Mouse (Mus musculus): ENCODE data around the gene Tesc. TPM values are rescaled to one million over a fixed set of nuclear protein-coding genes. Genes with fewer than 3 reads are reported as not detected.

The Tesc gene
- polyA plus RNA-seq, 1 experiment from 2014 or later = 2.1 TPM

DNA sequence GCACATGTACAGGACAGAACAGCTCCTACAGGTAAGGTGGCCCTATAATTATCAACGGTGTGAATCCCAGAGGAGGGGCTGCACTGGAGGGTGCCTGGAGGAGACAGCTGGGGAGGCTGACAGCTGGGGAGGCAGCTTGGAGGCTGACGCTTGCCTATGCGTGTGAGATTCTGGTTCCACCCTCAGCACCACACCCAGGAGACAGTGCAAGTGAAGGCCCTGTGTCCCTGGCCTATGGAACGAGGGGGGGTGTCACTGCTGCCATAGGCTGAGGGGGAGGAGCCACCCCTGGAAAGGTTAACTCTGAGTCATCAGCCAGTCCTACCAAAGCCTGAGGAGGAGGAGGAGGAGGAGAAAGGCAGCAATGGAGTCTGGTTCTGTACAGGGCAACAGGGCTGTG lies 40.0 kb downstream of the Tesc start:
- H3K9me3 ChIP-seq = no peaks in the 10 kb centered on the region
- ATAC-seq (ENCODE audit: low read depth) = no peak
- no peak overlapping the region for H3K4me3 ChIP-seq
- no peaks in the 10 kb centered on the region for H3K27me3 ChIP-seq
- no peak overlapping the region for H3K27ac ChIP-seq (replicated peaks)
- peaks cover 50% of the 10 kb centered on the region for H3K36me3 ChIP-seq
- 77% methylated on average over 4 of the region's 4 CpGs for WGBS
- no peak overlapping the region for H3K4me2 ChIP-seq
- H3K4me1 ChIP-seq (replicated peaks) = peaks cover 45% of the 10 kb centered on the region
- H3K9ac ChIP-seq = no peak overlapping the region

DNA sequence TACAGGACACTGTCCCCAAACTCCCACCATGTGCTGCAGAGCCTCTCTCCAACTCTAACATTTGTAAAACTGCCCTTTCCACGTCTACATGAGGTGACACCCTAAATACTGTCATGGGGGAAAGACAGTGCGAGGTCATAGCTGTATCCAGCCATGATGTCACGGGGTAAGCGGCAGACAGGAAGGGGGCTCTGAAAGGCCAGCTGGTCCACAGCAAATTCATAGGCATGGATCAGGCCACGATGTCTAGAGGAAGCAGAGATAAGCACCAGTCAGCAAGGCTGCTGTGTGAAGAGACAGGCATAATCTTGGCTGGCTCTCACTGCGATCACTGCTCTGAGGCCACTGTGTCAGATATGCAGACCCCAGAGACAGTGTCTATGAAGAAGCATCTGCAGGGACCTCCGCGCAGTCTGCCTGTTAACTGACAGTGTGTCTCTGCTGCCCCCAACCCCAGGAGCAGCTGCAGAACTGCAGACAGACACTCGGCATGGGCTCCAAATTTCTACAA lies 40.5 kb downstream of the Tesc start:
- Histone ChIP-seq H3K27me3 (no peaks in the 10 kb centered on the region), H3K9ac (no peak overlapping the region; the same call in 1 of the 2 replicates), H3K9me3 (no peaks in the 10 kb centered on the region), H3K36me3 (peaks cover 50% of the 10 kb centered on the region), H3K27ac (replicated peaks) (no peak overlapping the region), H3K4me3 (no peak overlapping the region), H3K4me2 (no peak overlapping the region), H3K4me1 (replicated peaks) (peaks cover 48% of the 10 kb centered on the region)
- ATAC-seq (ENCODE audit: low read depth) = no peak
- 93% methylated on average over 9 of the region's 9 CpGs for WGBS

DNA sequence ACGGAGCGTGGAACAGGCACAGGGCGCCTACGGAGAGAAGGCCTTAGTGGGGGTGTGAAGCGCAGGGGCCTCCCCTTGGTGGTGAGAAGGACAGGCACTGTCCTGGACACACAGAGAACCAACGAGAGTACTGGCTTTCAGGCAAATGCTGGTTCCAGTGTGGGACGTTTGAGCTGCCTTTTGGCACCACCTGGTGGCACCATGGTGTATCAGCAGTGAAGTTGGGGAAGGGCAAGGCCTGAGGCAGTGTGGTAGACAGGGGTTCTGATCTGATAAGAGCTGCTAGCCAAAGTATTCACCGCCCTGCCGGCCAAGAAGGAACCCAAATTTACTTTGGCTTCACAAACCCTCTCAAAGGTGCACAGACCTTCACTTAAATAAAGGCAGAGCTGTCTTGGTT lies 41.8 kb downstream of the Tesc start:
- no peak overlapping the region for H3K27ac ChIP-seq (replicated peaks)
- H3K4me3 ChIP-seq = no peak overlapping the region
- H3K9me3 ChIP-seq = no peaks in the 10 kb centered on the region
- H3K4me2 ChIP-seq = no peak overlapping the region
- no peaks in the 10 kb centered on the region for H3K27me3 ChIP-seq
- H3K9ac ChIP-seq = no peak overlapping the region
- peak; percentile 59; the same call in 1 of the 2 replicates for ATAC-seq (ENCODE audit: low read depth)
- H3K4me1 ChIP-seq (replicated peaks) = peaks cover 45% of the 10 kb centered on the region
- peaks cover 50% of the 10 kb centered on the region for H3K36me3 ChIP-seq
- 53% methylated on average over 9 of the region's 9 CpGs for WGBS

DNA sequence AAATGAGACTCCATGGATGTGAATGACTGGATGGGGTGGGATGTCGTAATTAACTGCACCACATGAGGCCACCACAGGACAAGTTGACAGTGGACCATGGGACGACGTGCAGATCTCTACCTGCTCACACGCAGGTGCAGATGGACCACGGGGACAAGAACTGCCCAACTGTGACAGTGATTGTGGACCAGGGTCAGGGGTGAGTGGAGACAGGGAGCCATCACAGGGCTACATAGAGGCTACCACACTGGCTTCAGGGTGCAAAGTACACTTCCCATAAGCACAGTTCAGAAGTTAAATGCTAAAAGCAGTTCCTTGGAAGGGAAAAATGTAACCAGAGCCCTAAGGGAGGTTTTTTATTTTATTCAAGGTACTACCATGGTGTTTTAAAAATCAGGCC lies 44.2 kb downstream of the Tesc start:
- ATAC-seq (ENCODE audit: low read depth) = no peak

DNA sequence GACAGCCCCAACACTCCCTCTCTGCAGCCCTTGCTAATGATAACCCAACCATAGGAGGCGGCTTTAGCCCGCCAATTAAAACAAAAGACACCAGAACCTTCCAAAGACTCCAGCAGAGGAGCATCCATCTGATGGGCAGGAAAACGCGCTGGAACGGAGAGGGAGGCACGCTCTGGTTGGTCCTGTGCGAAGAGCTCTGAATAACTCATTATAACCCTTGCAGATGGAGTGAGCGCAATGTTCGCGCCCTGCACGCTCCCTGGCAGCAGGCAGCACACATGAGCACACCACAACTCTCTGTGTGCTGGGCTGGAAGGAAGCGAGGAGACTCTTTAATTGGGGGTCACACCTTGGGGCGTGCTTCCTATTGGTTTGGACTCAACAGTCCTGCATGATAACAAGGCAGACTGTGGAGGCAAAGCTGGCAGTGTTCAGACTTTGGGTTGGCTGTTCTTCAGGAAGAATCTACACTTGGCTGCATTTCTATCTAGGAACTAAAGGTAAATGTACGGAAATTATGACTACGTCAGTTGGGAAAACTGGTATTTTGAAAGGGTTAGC lies 45.8 kb downstream of the Tesc start:
- no peak overlapping the region for H3K4me3 ChIP-seq
- no peak overlapping the region for H3K9ac ChIP-seq
- H3K27me3 ChIP-seq = no peaks in the 10 kb centered on the region
- no peaks in the 10 kb centered on the region for H3K9me3 ChIP-seq
- peaks cover 47% of the 10 kb centered on the region for H3K36me3 ChIP-seq
- 68% methylated on average over 15 of the region's 15 CpGs for WGBS
- no peak overlapping the region for H3K4me2 ChIP-seq
- 0 out of 2 replicates have a peak overlapping the region, but pooled peaks have one; percentile 3 for H3K27ac ChIP-seq (replicated peaks)
- no peak for ATAC-seq (ENCODE audit: low read depth)
- H3K4me1 ChIP-seq (replicated peaks) = peaks cover 44% of the 10 kb centered on the region

More for the DNA sequence above, 44.2 kb downstream of the Tesc start:
- H3K4me1 ChIP-seq (replicated peaks) = peaks cover 31% of the 10 kb centered on the region
- 75% methylated on average over 5 of the region's 5 CpGs for WGBS
- H3K9me3 ChIP-seq = no peaks in the 10 kb centered on the region
- H3K9ac ChIP-seq = no peak overlapping the region
- no peak overlapping the region for H3K4me2 ChIP-seq
- H3K27me3 ChIP-seq = no peaks in the 10 kb centered on the region
- H3K4me3 ChIP-seq = no peak overlapping the region
- no peak overlapping the region for H3K27ac ChIP-seq (replicated peaks)
- H3K36me3 ChIP-seq = peaks cover 58% of the 10 kb centered on the region

DNA sequence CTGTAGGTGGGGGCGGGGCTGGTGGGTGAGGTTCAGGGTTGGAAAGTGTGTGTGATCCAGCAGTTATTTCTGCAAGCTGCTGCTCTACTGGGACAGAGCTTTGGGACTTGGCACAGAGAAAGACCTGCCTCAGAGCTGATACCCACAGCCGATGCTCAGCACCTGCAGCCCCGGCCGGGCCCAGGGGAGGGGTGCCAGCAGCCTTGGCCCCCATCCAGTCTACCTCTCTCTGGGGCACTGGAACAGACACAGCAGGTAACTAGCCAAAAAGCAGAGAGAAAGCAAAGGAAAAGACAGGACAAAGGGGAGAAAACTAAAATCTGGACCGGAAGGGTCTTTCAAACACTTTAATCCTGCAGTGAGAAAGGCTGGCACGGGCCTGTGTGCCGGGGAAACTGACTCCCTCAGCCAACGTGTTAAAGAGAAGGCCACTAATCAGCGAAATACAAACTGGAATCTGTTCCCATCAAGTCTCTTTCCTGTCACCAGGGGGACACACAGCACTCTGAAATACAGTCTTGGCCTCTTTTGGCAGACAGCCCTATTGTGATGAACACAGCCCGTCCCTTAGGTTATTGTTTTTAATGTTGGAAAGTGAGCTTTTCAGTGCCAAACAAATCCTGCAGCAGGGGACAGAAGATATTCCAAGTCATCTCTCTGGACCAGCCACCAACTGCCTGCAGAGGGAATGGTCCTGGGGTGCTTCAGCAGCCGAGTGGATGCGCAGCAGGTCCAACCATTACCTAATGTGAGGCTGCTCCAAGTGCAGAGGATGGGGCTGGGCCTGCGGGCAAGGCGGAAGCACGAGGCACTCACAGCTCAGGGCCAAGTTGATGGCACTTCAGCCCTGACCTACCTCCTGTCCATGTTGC lies 49.4 kb downstream of the Tesc start:
- ATAC-seq (ENCODE audit: low read depth) = peak; percentile 22; the same call in 1 of the 2 replicates
- H3K27ac ChIP-seq (replicated peaks) = peak overlapping the region; percentile 59
- H3K27me3 ChIP-seq = no peaks in the 10 kb centered on the region
- H3K4me2 ChIP-seq = no peak overlapping the region
- H3K9me3 ChIP-seq = no peaks in the 10 kb centered on the region
- no peak overlapping the region; the same call in 1 of the 2 replicates for H3K9ac ChIP-seq
- no peak overlapping the region for H3K4me3 ChIP-seq
- H3K4me1 ChIP-seq (replicated peaks) = peaks cover 75% of the 10 kb centered on the region
- peaks cover 24% of the 10 kb centered on the region for H3K36me3 ChIP-seq
- WGBS = 69% methylated on average over 15 of the region's 15 CpGs

DNA sequence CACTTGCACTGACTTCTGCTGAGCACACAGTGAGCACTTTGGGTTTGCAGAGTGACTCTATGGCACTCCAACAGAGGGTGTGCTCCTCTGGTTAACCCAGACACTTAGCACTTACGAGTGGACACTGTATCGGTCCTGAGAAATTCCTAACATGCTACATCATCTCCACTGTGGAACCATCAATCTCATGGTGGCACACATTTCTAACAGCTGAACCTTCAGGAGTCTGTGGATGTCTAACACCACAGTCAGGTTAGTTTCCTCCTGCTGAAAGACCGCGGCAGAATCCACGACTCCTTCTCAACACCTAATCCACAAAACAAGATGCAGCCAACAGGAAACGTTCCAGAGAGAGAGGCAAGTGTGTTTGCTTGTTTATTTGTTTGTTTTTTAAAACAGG lies 51.0 kb downstream of the Tesc start:
- WGBS = 86% methylated on average over 6 of the region's 6 CpGs
- H3K4me3 ChIP-seq = no peak overlapping the region
- peaks cover 83% of the 10 kb centered on the region for H3K4me1 ChIP-seq (replicated peaks)
- H3K27ac ChIP-seq (replicated peaks) = peak overlapping the region; percentile 82; the same call in 1 of the 2 replicates
- no peak overlapping the region for H3K4me2 ChIP-seq
- H3K9ac ChIP-seq = peak overlapping the region; percentile 14; the same call in 1 of the 2 replicates
- H3K36me3 ChIP-seq = peaks cover 24% of the 10 kb centered on the region
- no peak for ATAC-seq (ENCODE audit: low read depth)
- no peaks in the 10 kb centered on the region for H3K27me3 ChIP-seq
- H3K9me3 ChIP-seq = no peaks in the 10 kb centered on the region

DNA sequence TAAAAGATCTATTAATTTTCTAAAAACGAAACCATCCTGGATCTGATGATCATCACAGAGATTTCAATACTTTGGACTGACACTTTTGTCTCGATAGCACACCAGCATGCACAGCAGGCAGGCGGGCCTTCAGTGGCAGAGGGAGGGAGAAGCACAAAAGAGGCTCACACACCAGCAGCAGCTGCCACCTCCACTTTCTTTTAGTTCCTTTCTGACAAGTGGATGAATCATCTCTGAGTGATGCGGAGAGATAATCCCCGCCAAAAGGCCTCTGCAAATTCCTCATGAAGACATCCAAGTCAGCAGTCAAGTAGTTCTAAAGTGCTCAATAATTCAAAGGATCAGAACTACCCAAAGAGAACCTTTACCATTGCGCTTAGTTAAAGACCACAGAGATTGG lies 51.8 kb downstream of the Tesc start:
- WGBS = 43% methylated on average over 6 of the region's 6 CpGs
- Histone ChIP-seq H3K9ac (peak overlapping the region; percentile 14; the same call in 1 of the 2 replicates), H3K4me3 (no peak overlapping the region), H3K4me1 (replicated peaks) (peaks cover 85% of the 10 kb centered on the region), H3K27ac (replicated peaks) (peak overlapping the region; percentile 82), H3K9me3 (no peaks in the 10 kb centered on the region), H3K36me3 (peaks cover 24% of the 10 kb centered on the region), H3K27me3 (no peaks in the 10 kb centered on the region), H3K4me2 (no peak overlapping the region; the same call in 1 of the 2 replicates)
- no peak for ATAC-seq (ENCODE audit: low read depth)

DNA sequence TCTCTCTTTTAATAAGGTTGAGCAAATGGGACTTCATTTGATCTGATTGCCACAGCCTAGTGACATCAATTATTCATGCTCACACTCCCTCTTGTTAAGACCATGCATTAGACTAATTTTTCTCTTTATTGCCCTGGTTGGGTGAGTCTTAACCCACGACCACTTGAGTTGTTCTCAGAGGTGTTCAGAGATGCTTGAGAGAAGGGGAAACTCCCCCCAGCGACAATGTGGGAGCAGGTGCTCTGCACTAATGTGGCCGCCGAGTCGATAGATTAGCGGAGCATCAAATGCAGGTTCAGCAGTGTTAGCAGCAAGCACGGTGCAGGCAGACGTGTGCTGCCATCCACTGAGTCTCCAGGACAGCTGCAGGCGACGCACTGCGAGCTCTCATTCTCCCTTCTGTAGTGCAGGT lies 52.3 kb downstream of the Tesc start:
- Histone ChIP-seq H3K27ac (replicated peaks) (peak overlapping the region; percentile 82), H3K27me3 (no peaks in the 10 kb centered on the region), H3K4me3 (no peak overlapping the region), H3K36me3 (peaks cover 22% of the 10 kb centered on the region), H3K4me1 (replicated peaks) (peaks cover 90% of the 10 kb centered on the region), H3K4me2 (no peak overlapping the region), H3K9ac (no peak overlapping the region), H3K9me3 (no peaks in the 10 kb centered on the region)
- ATAC-seq (ENCODE audit: low read depth) = peak; percentile 67
- 29% methylated on average over 11 of the region's 11 CpGs for WGBS

DNA sequence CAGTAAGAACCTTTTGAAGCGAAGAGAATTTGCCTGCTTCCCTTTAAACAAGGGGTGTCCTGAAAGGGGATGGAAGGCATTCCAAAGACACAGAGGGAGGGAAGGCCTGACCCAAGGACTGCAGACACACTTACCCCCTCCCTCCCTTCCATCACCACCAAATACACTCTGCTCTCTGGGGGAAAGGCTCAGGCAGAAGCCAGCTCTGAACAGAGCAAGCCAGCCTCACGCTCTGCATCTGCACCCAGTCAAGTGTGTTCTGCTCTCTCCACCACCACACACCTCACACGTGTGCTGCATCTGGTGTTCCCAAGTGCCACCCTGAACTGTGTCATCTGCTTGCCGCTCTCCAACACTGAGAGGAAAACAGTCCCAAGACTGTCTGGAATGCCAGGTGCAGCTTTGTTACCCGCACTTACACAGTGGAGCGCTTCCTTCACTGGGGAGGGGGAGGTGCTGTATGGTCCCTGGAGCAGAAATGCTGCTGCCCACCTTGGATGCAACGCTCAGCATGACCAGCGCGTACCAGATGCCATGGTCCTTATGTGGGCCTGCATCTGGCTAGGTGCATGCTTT lies 53.9 kb downstream of the Tesc start:
- H3K27ac ChIP-seq (replicated peaks) = peak overlapping the region; percentile 82
- WGBS = 70% methylated on average over 9 of the region's 9 CpGs
- H3K27me3 ChIP-seq = no peaks in the 10 kb centered on the region
- no peak for ATAC-seq (ENCODE audit: low read depth)
- no peaks in the 10 kb centered on the region for H3K9me3 ChIP-seq
- no peak overlapping the region for H3K4me3 ChIP-seq
- H3K4me2 ChIP-seq = no peak overlapping the region
- H3K36me3 ChIP-seq = peaks cover 7% of the 10 kb centered on the region
- H3K4me1 ChIP-seq (replicated peaks) = peaks cover 100% of the 10 kb centered on the region
- H3K9ac ChIP-seq = peak overlapping the region; percentile 26; the same call in 1 of the 2 replicates

DNA sequence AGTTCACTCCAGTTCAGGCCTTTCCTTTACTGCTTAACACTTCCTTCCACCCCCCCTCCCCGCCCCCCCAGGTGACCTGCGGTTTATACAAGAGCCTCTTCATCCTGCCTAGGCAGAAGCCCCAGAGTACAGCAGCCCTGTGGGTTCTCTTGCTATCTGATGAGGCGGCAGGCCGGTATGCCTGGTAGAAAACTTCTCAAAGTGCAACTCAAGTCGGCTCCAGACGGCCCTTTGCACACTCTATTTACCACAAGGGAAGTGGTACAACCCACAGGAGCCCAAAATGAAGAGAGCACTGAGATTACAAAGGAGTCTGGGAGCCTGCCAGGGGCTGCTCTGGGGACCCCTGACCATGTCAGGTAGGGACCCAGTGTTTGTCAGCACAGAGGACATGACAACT lies 54.5 kb downstream of the Tesc start:
- H3K9ac ChIP-seq = no peak overlapping the region
- H3K36me3 ChIP-seq = peaks cover 2% of the 10 kb centered on the region; the same call in 1 of the 2 replicates
- peaks cover 100% of the 10 kb centered on the region for H3K4me1 ChIP-seq (replicated peaks)
- WGBS = 79% methylated on average over 6 of the region's 6 CpGs
- no peaks in the 10 kb centered on the region for H3K27me3 ChIP-seq
- H3K27ac ChIP-seq (replicated peaks) = peak overlapping the region; percentile 82
- no peak overlapping the region for H3K4me2 ChIP-seq
- no peaks in the 10 kb centered on the region for H3K9me3 ChIP-seq
- no peak overlapping the region for H3K4me3 ChIP-seq
- no peak for ATAC-seq (ENCODE audit: low read depth)

Measured in neural tube, embryonic 13.5 days (tissue).